ENCODE assay signal across 8 mouse cellular contexts in genomic region chrX:11735516-11736170, GRCm38 (mm10).
DNase-seq lines count a peak whose midpoint lies in the region; ATAC-seq and TF ChIP-seq lines count a peak whose summit lies in the region.

No protein-coding gene starts in this region.

- H3K36me3 ChIP-seq in embryonic facial prominence, embryonic 14.5 days (ENCODE audit: control insufficient read depth, insufficient read depth, low read length): no peaks in the 10 kb centered on the region
- H3K36me3 ChIP-seq in heart, postnatal 0 days (replicated peaks; ENCODE audit: control insufficient read depth, insufficient read depth, low read length): no peaks in the 10 kb centered on the region
- H3K36me3 ChIP-seq in midbrain, embryonic 10.5 days: no peaks in the 10 kb centered on the region

- H3K9ac ChIP-seq in embryonic facial prominence, embryonic 14.5 days (ENCODE audit: low read depth, low read length): no peak overlapping the region
- H3K9ac ChIP-seq in heart, postnatal 0 days (replicated peaks; ENCODE audit: low read depth, low read length): no peak overlapping the region

- peak; percentile 26; the same call in 1 of the 2 replicates for ATAC-seq in embryonic facial prominence, embryonic 14.5 days (ENCODE audit: low read depth)
- peak; percentile 74 for ATAC-seq in heart, postnatal 0 days (ENCODE audit: insufficient read depth, low read depth)

- H3K27me3 ChIP-seq in embryonic facial prominence, embryonic 14.5 days (replicated peaks; ENCODE audit: control insufficient read depth, insufficient read depth, low read length): peaks cover 13% of the 10 kb centered on the region
- H3K27me3 ChIP-seq in heart, postnatal 0 days (ENCODE audit: control insufficient read depth, insufficient read depth, low read length): no peaks in the 10 kb centered on the region
- peaks cover 100% of the 10 kb centered on the region for H3K27me3 ChIP-seq in midbrain, embryonic 10.5 days (ENCODE audit: low read depth, poor library complexity, severe bottlenecking)

- 44% methylated on average over 17 of the region's 17 CpGs for WGBS in embryonic facial prominence, embryonic 14.5 days
- WGBS in heart, postnatal 0 days: 29% methylated on average over 17 of the region's 17 CpGs
- WGBS in midbrain, embryonic 10.5 days: 36% methylated on average over 17 of the region's 17 CpGs

- H3K4me3 ChIP-seq in embryonic facial prominence, embryonic 14.5 days (ENCODE audit: low read depth, low read length): no peak overlapping the region
- H3K4me3 ChIP-seq in heart, postnatal 0 days (ENCODE audit: low read depth, low read length): no peak overlapping the region
- no peak overlapping the region for H3K4me3 ChIP-seq in midbrain, embryonic 10.5 days

- peak; percentile 49 to 69 for DNase-seq in right cerebral cortex, postnatal 10 days (ENCODE audit: low spot score in 2 of 2)
- no peak for DNase-seq in right cerebral cortex, adult 18-20 months
- DNase-seq in embryonic facial prominence, embryonic 14.5 days (ENCODE audit: low spot score): peak; percentile 83
- no peak for DNase-seq in heart, postnatal 0 days (ENCODE audit: low spot score)
- DNase-seq in kidney, postnatal 36 days: peak; percentile 90 to 91
- peak; percentile 22 for DNase-seq in midbrain, embryonic 10.5 days (ENCODE audit: low spot score)
- peak; percentile 58 to 81 for DNase-seq in urinary bladder, postnatal 36 days (ENCODE audit: low spot score in 2 of 2)
- no peak for DNase-seq in embryo, embryonic 10 days (ENCODE audit: low spot score)

- 0 out of 2 replicates have a peak overlapping the region, but pooled peaks have one; percentile 55 for H3K27ac ChIP-seq in embryonic facial prominence, embryonic 14.5 days (replicated peaks; ENCODE audit: low read depth, low read length)
- H3K27ac ChIP-seq in heart, postnatal 0 days (ENCODE audit: low read depth): peak overlapping the region; percentile 38; the same call in 1 of the 2 replicates
- peak overlapping the region; percentile 64; the same call in 1 of the 2 replicates for H3K27ac ChIP-seq in midbrain, embryonic 10.5 days (replicated peaks)

- no peak overlapping the region for H3K4me2 ChIP-seq in embryonic facial prominence, embryonic 14.5 days (ENCODE audit: low read depth, low read length)
- H3K4me2 ChIP-seq in heart, postnatal 0 days (ENCODE audit: low read depth, low read length): no peak overlapping the region

- no peak for TF ChIP-seq CTCF in heart, postnatal 0 days (IDR thresholded peaks at IDR 0.05; ENCODE audit: low read depth)

- no peak for TF ChIP-seq EP300 in heart, postnatal 0 days (IDR thresholded peaks at IDR 0.05; ENCODE audit: low read depth)

- no peaks in the 10 kb centered on the region for H3K9me3 ChIP-seq in embryonic facial prominence, embryonic 14.5 days (ENCODE audit: control insufficient read depth, low read length)
- no peaks in the 10 kb centered on the region for H3K9me3 ChIP-seq in heart, postnatal 0 days (replicated peaks; ENCODE audit: control insufficient read depth, low read length)
- no peaks in the 10 kb centered on the region for H3K9me3 ChIP-seq in midbrain, embryonic 10.5 days (replicated peaks)

- peaks cover 14% of the 10 kb centered on the region for H3K4me1 ChIP-seq in embryonic facial prominence, embryonic 14.5 days (ENCODE audit: control insufficient read depth, insufficient read depth, low read length)
- no peaks in the 10 kb centered on the region for H3K4me1 ChIP-seq in heart, postnatal 0 days (ENCODE audit: control insufficient read depth, insufficient read depth)
- H3K4me1 ChIP-seq in midbrain, embryonic 10.5 days: peaks cover 18% of the 10 kb centered on the region

Comparison
In these comparisons a context has a peak if more than half of its experiments do, and no peak if none do; other contexts are left out.
1. DNase-seq: peak in right cerebral cortex, postnatal 10 days (2 of 2), embryonic facial prominence, embryonic 14.5 days (single experiment), kidney, postnatal 36 days (2 of 2), midbrain, embryonic 10.5 days (single experiment) and urinary bladder, postnatal 36 days (2 of 2); none in right cerebral cortex, adult 18-20 months (single experiment), heart, postnatal 0 days (single experiment) and embryo, embryonic 10 days (single experiment).
2. Peak in every context shown above with its lines, with median percentiles within 50 percentile points of each other: H3K27ac ChIP-seq.